8 mouse cellular contexts compared by ENCODE assay signal in the genomic region with DNA sequence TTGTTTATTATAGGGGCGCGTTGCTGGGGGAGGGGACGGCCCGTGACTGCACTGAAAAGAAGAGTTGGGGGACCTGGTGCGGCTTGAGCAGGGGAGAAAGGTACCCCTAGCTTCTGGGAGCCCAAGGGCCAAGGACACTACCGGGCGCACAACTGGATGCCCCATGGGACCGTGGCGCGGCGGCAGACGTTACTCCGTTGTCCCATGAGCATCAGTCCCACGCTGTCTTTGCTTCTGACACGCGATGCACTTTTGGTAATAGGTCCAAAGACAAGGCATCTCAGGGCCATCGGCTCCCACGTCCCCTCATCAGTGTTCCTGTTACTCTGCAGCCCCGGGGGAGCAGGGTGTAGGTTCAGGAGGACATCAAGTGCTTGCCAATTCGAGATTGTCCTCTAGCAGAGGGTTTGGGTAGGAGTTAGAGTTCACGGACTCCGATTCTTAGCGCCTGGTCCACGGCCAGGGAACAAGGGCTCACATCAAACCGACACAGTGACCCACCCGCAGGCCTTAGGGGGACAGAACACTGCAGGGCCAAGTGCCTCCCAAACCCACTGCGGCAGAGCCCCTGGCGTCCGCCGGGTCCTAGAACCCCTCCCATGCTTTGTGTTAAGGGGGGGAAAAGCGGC. TPM values are rescaled to one million over a fixed set of nuclear protein-coding genes. Genes with fewer than 3 reads are reported as not detected.
DNase-seq lines count a peak whose midpoint lies in the region; ATAC-seq and TF ChIP-seq lines count a peak whose summit lies in the region.

No protein-coding gene starts in this region.

- peak overlapping the region; percentile 28 for H3K4me3 ChIP-seq in C2C12 (ENCODE audit: insufficient read depth, poor library complexity, severe bottlenecking)
- peak overlapping the region; percentile 94 for H3K4me3 ChIP-seq in embryonic facial prominence, embryonic 11.5 days (ENCODE audit: low read depth, low read length)
- H3K4me3 ChIP-seq in kidney, embryonic 15.5 days (replicated peaks) = peak overlapping the region; percentile 72
- H3K4me3 ChIP-seq in liver, postnatal 0 days (ENCODE audit: low read depth, low read length) = peak overlapping the region; percentile 74
- H3K4me3 ChIP-seq in olfactory bulb, adult 2 months (ENCODE audit: insufficient read depth, low read depth, low read length) = peak overlapping the region; percentile 59

- no peak for TF ChIP-seq CTCF in C2C12 (IDR thresholded peaks at IDR 0.05; ENCODE audit: control insufficient read depth, insufficient read depth, insufficient read length)
- no peak for TF ChIP-seq CTCF in liver, postnatal 0 days (IDR thresholded peaks at IDR 0.05; ENCODE audit: low read depth)
- no peak for TF ChIP-seq CTCF in olfactory bulb, adult 2 months (IDR thresholded peaks at IDR 0.05; ENCODE audit: insufficient read depth, low read depth, low read length)

- H3K79me2 ChIP-seq in C2C12 (ENCODE audit: control insufficient read depth, insufficient read depth) = peaks cover 21% of the 10 kb centered on the region

- TF ChIP-seq EP300 in liver, postnatal 0 days (IDR thresholded peaks at IDR 0.05; ENCODE audit: low read depth) = no peak

- ATAC-seq in embryonic facial prominence, embryonic 11.5 days (replicated peaks; ENCODE audit: insufficient number of reproducible peaks, low FRiP score, low TSS enrichment, low read depth) = peak; percentile 15; the same call in 1 of the 2 replicates
- peak; percentile 20 for ATAC-seq in kidney, embryonic 15.5 days (replicated peaks; ENCODE audit: low FRiP score)
- peak; percentile 30 for ATAC-seq in liver, postnatal 0 days

- peak overlapping the region; percentile 62 for H3ac ChIP-seq in C2C12 (ENCODE audit: control insufficient read depth, insufficient read length, low read depth)

- H3K4me1 ChIP-seq in embryonic facial prominence, embryonic 11.5 days (ENCODE audit: control insufficient read depth, insufficient read depth, low read length) = peaks cover 9% of the 10 kb centered on the region
- H3K4me1 ChIP-seq in kidney, embryonic 15.5 days = peaks cover 52% of the 10 kb centered on the region
- peaks cover 19% of the 10 kb centered on the region for H3K4me1 ChIP-seq in liver, postnatal 0 days (ENCODE audit: insufficient read depth)
- peaks cover 27% of the 10 kb centered on the region for H3K4me1 ChIP-seq in olfactory bulb, adult 2 months (ENCODE audit: control insufficient read depth, insufficient read depth, low read length)

- DNase-seq in NIH3T3 (ENCODE audit: low read depth) = peak; percentile 52
- peak; percentile 84 for DNase-seq in embryonic facial prominence, embryonic 11.5 days (ENCODE audit: low spot score)
- peak; percentile 86 to 87 for DNase-seq in heart, adult 18-20 months
- peak; percentile 59 for DNase-seq in liver, postnatal 0 days
- DNase-seq in urinary bladder, postnatal 25 days (ENCODE audit: low spot score) = no peak

- no peaks in the 10 kb centered on the region for H3K27me3 ChIP-seq in C2C12 (ENCODE audit: control insufficient read depth, insufficient read depth, insufficient read length)
- no peaks in the 10 kb centered on the region for H3K27me3 ChIP-seq in embryonic facial prominence, embryonic 11.5 days (ENCODE audit: control insufficient read depth, insufficient read depth, low read length)
- no peaks in the 10 kb centered on the region for H3K27me3 ChIP-seq in kidney, embryonic 15.5 days
- no peaks in the 10 kb centered on the region for H3K27me3 ChIP-seq in liver, postnatal 0 days (ENCODE audit: insufficient read depth, low read length)

- H3K9me3 ChIP-seq in embryonic facial prominence, embryonic 11.5 days (replicated peaks; ENCODE audit: control insufficient read depth, low read length) = no peaks in the 10 kb centered on the region
- H3K9me3 ChIP-seq in kidney, embryonic 15.5 days (replicated peaks) = no peaks in the 10 kb centered on the region
- H3K9me3 ChIP-seq in liver, postnatal 0 days (ENCODE audit: low read length) = no peaks in the 10 kb centered on the region

- WGBS in embryonic facial prominence, embryonic 11.5 days = under 1% methylated on average over 31 of the region's 31 CpGs
- 0% methylated on average over 31 of the region's 31 CpGs for WGBS in kidney, embryonic 15.5 days
- 0% methylated on average over 31 of the region's 31 CpGs for WGBS in liver, postnatal 0 days (ENCODE audit: insufficient replicate concordance)
- WGBS in olfactory bulb, adult 2 months = under 1% methylated on average over 31 of the region's 31 CpGs

- H3K9ac ChIP-seq in embryonic facial prominence, embryonic 11.5 days (replicated peaks; ENCODE audit: low read length) = peak overlapping the region; percentile 75
- peak overlapping the region; percentile 57 for H3K9ac ChIP-seq in kidney, embryonic 15.5 days
- peak overlapping the region; percentile 69 for H3K9ac ChIP-seq in liver, postnatal 0 days (replicated peaks)

- H3K79me3 ChIP-seq in C2C12 (ENCODE audit: low read depth) = peaks cover 17% of the 10 kb centered on the region

- peak; percentile 64; the same call in 1 of the 2 replicates for TF ChIP-seq POLR2A in olfactory bulb, adult 2 months (IDR thresholded peaks at IDR 0.05; ENCODE audit: insufficient read depth, low read depth, low read length)

- peaks cover 5% of the 10 kb centered on the region for H3K36me3 ChIP-seq in C2C12 (ENCODE audit: control insufficient read depth, insufficient read depth)
- H3K36me3 ChIP-seq in embryonic facial prominence, embryonic 11.5 days (replicated peaks; ENCODE audit: control insufficient read depth, insufficient read depth, low read depth, low read length) = no peaks in the 10 kb centered on the region
- H3K36me3 ChIP-seq in kidney, embryonic 15.5 days = no peaks in the 10 kb centered on the region; the same call in 1 of the 2 replicates
- peaks cover 11% of the 10 kb centered on the region for H3K36me3 ChIP-seq in liver, postnatal 0 days (replicated peaks; ENCODE audit: insufficient read depth, low read length)

- peak overlapping the region; percentile 87 for H3K27ac ChIP-seq in embryonic facial prominence, embryonic 11.5 days (replicated peaks; ENCODE audit: low read depth, low read length)
- H3K27ac ChIP-seq in kidney, embryonic 15.5 days = peak overlapping the region; percentile 83
- H3K27ac ChIP-seq in liver, postnatal 0 days (ENCODE audit: low read depth) = peak overlapping the region; percentile 86
- peak overlapping the region; percentile 99 for H3K27ac ChIP-seq in olfactory bulb, adult 2 months (ENCODE audit: insufficient read depth, low read depth, low read length)

- peak overlapping the region; percentile 84 for H3K4me2 ChIP-seq in embryonic facial prominence, embryonic 11.5 days (ENCODE audit: low read depth, low read length)
- H3K4me2 ChIP-seq in kidney, embryonic 15.5 days = peak overlapping the region; percentile 90
- H3K4me2 ChIP-seq in liver, postnatal 0 days (ENCODE audit: low read depth, low read length) = peak overlapping the region; percentile 97

TF ChIP-seq in C2C12, 6 proteins besides CTCF, POLR2A, EP300 and RAD21:
- TF ChIP-seq USF1 (IDR thresholded peaks at IDR 0.05; ENCODE audit: low read depth) (no peak), MYOD1 (IDR thresholded peaks at IDR 0.05; ENCODE audit: control insufficient read depth, insufficient read length, low read depth) (no peak), FOSL1 (IDR thresholded peaks at IDR 0.05; ENCODE audit: insufficient read depth, low read length, poor library complexity, severe bottlenecking) (no peak), CEBPB (IDR thresholded peaks at IDR 0.05; ENCODE audit: low read depth) (no peak), MAX (IDR thresholded peaks at IDR 0.05) (no peak), MYOG (IDR thresholded peaks at IDR 0.05; ENCODE audit: control insufficient read depth, extremely low read depth, insufficient read length) (no peak)
TF ChIP-seq in C2C12: peak in this region for 0.

RNA-seq across cellular contexts. Expression of a gene that starts 0.6 kb away (rescaled TPM):
- polyA plus RNA-seq in C2C12 (2012; fragmentation: generic; extraction: Trizol) = 62.7 TPM
- polyA plus RNA-seq in embryonic facial prominence, embryonic 11.5 days (2014; fragmentation: Nextera tagmentation; extraction: Ambion mirVana) = 6.3 and 6.9 TPM in 2 replicates
- 100 to 1,000 TPM; 158 to 190 TPM for total RNA-seq in heart, adult 18-20 months (2021)
- polyA plus RNA-seq in kidney, embryonic 15.5 days (2015; fragmentation: Nextera tagmentation; extraction: Ambion mirVana) = 31.0 and 36.3 TPM in 2 replicates
- polyA plus RNA-seq in liver, postnatal 0 days (2015; fragmentation: Nextera tagmentation; extraction: Ambion mirVana) = 3.6 and 5.2 TPM in 2 replicates
- 264 TPM in 1 of 2 replicates, not detected in the other for polyA plus RNA-seq in olfactory bulb, adult 2 months (2012; ENCODE audit: insufficient read depth, insufficient read length, low replicate concordance, missing spikeins)

RNA-seq across cellular contexts. Expression of a gene that starts 50.3 kb away (rescaled TPM):
- 24.1 TPM for polyA plus RNA-seq in C2C12 (2012; fragmentation: generic; extraction: Trizol)
- 43.9 and 48.7 TPM in 2 replicates for polyA plus RNA-seq in embryonic facial prominence, embryonic 11.5 days (2014; fragmentation: Nextera tagmentation; extraction: Ambion mirVana)
- total RNA-seq in heart, adult 18-20 months (2021) = 10 to 100 TPM; 23.2 to 25.9 TPM
- polyA plus RNA-seq in kidney, embryonic 15.5 days (2015; fragmentation: Nextera tagmentation; extraction: Ambion mirVana) = 48.7 and 50.6 TPM in 2 replicates
- 14.1 and 14.7 TPM in 2 replicates for polyA plus RNA-seq in liver, postnatal 0 days (2015; fragmentation: Nextera tagmentation; extraction: Ambion mirVana)
- polyA plus RNA-seq in olfactory bulb, adult 2 months (2012; ENCODE audit: insufficient read depth, insufficient read length, low replicate concordance, missing spikeins) = not detected in 2 replicates

RNA-seq across cellular contexts. Expression of a gene that starts 50.7 kb away (rescaled TPM):
- polyA plus RNA-seq in C2C12 (2012; fragmentation: generic; extraction: Trizol) = 104 TPM
- 88.7 and 93.8 TPM in 2 replicates for polyA plus RNA-seq in embryonic facial prominence, embryonic 11.5 days (2014; fragmentation: Nextera tagmentation; extraction: Ambion mirVana)
- total RNA-seq in heart, adult 18-20 months (2021) = 10 to 100 TPM; 73.8 to 84.0 TPM
- 102 and 107 TPM in 2 replicates for polyA plus RNA-seq in kidney, embryonic 15.5 days (2015; fragmentation: Nextera tagmentation; extraction: Ambion mirVana)
- polyA plus RNA-seq in liver, postnatal 0 days (2015; fragmentation: Nextera tagmentation; extraction: Ambion mirVana) = 37.3 and 37.7 TPM in 2 replicates
- polyA plus RNA-seq in olfactory bulb, adult 2 months (2012; ENCODE audit: insufficient read depth, insufficient read length, low replicate concordance, missing spikeins) = not detected in 2 replicates

Comparison
In these comparisons a context has a peak if more than half of its experiments do, and no peak if none do; other contexts are left out.
1. H3K4me3 ChIP-seq: peak in every context shown above with its lines; median percentile 94 in embryonic facial prominence, embryonic 11.5 days; 74 in liver, postnatal 0 days; 72 in kidney, embryonic 15.5 days; 59 in olfactory bulb, adult 2 months; 28 in C2C12.
2. RNA of a gene that starts 50.3 kb away (polyA plus RNA-seq): 48.7 to 50.6 TPM in kidney, embryonic 15.5 days, 43.9 to 48.7 TPM in embryonic facial prominence, embryonic 11.5 days, 24.1 TPM in C2C12 (single experiment) and 14.1 to 14.7 TPM in liver, postnatal 0 days; not detected in olfactory bulb, adult 2 months; every median in the first group is over 10 times any median in the second.
3. Peak in every context shown above with its lines, with median percentiles within 50 percentile points of each other: ATAC-seq, H3K27ac ChIP-seq, H3K4me2 ChIP-seq and H3K9ac ChIP-seq.